Mouse (Mus musculus): ENCODE measurements around the gene Csrnp2.
"Not testable (repeated sequence)": the region's sequence is repeated elsewhere in the genome, so short reads cannot be mapped to it uniquely, and the experiment has no call there.

DNA sequence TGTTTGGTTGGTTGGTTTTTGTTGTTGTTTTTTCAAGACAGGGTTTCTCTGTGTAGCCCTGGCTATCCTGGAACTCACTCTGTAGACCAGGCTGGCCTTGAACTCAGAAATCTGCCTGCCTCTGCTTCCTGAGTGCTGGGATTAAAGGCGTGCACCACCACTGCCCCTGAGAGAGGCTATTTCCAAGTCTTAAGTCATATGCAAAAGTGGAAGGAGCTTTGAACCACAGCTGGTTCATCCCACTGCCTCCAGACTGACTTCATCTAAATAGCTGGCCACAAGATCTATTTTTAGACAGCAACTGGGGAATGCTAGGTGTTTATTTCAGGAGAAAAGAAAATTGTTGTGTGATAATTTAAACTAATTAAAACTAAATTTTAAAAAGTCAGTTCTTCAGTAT is 7.0 kb downstream of the Csrnp2 start:
- not testable (repeated sequence) for TF ChIP-seq CTCF (IDR thresholded peaks at IDR 0.05; ENCODE audit: extremely low read depth, insufficient read length, insufficient replicate concordance, low read depth, low read length); POLR2A (IDR thresholded peaks at IDR 0.05; ENCODE audit: low read depth, low read length)

Measured in small intestine, adult 2 months (tissue).